Comparison of ENCODE assay signal across 17 mouse cellular contexts in genomic region chr11:44906456-44906855, GRCm38 (mm10).
DNase-seq lines count a peak whose midpoint lies in the region; ATAC-seq and TF ChIP-seq lines count a peak whose summit lies in the region.
"Had no signal": no experiment of that assay in that cellular context is flagged by ENCODE, and none has a peak within 500 bp of the region (broad histone marks: within the 10 kb centered on the region; RNA-seq: fewer than 3 reads in every experiment).

No protein-coding gene starts in this region.

- H3K27ac ChIP-seq in brown adipose tissue, adult 24 weeks (replicated peaks; ENCODE audit: low read depth, low read length): 0 out of 2 replicates have a peak overlapping the region, but pooled peaks have one; percentile 13
- no peak overlapping the region for H3K27ac ChIP-seq in kidney, postnatal 0 days
- no peak overlapping the region for H3K27ac ChIP-seq in midbrain, postnatal 0 days (ENCODE audit: low read depth, low read length)
- H3K27ac ChIP-seq: hindbrain, embryonic 12.5 days; intestine, embryonic 15.5 days; limb, embryonic 13.5 days; midbrain, embryonic 13.5 days had no signal

- no peaks in the 10 kb centered on the region for H3K36me3 ChIP-seq in kidney, postnatal 0 days (ENCODE audit: insufficient read depth, low read length)
- H3K36me3 ChIP-seq in midbrain, postnatal 0 days (ENCODE audit: insufficient read depth, low read length): no peaks in the 10 kb centered on the region
- H3K36me3 ChIP-seq: intestine, embryonic 15.5 days; midbrain, embryonic 13.5 days had no signal

- no peaks in the 10 kb centered on the region for H3K27me3 ChIP-seq in kidney, postnatal 0 days (ENCODE audit: insufficient read depth, low read length)
- H3K27me3 ChIP-seq in midbrain, postnatal 0 days (ENCODE audit: insufficient read depth, low read length): no peaks in the 10 kb centered on the region
- H3K27me3 ChIP-seq: hindbrain, embryonic 12.5 days; intestine, embryonic 15.5 days; limb, embryonic 13.5 days had no signal

- no peak for TF ChIP-seq CTCF in kidney, postnatal 0 days (IDR thresholded peaks at IDR 0.05; ENCODE audit: low read depth)
- TF ChIP-seq CTCF in midbrain, postnatal 0 days (IDR thresholded peaks at IDR 0.05): no peak

- ATAC-seq in kidney, postnatal 0 days (replicated peaks; ENCODE audit: low FRiP score, low read depth): no peak
- no peak for ATAC-seq in midbrain, postnatal 0 days (ENCODE audit: low FRiP score)
- ATAC-seq: forebrain, embryonic 16.5 days; intestine, embryonic 15.5 days; liver, postnatal 0 days; midbrain, embryonic 13.5 days had no signal

- H3K9ac ChIP-seq in kidney, postnatal 0 days (ENCODE audit: low read depth, low read length): no peak overlapping the region
- no peak overlapping the region for H3K9ac ChIP-seq in midbrain, postnatal 0 days (replicated peaks; ENCODE audit: low read length, poor library complexity, severe bottlenecking)
- H3K9ac ChIP-seq: hindbrain, embryonic 12.5 days; intestine, embryonic 15.5 days; limb, embryonic 13.5 days; liver, postnatal 0 days; midbrain, embryonic 13.5 days had no signal

- no peak overlapping the region for H3K4me2 ChIP-seq in kidney, postnatal 0 days (ENCODE audit: low read length)
- H3K4me2 ChIP-seq in midbrain, postnatal 0 days (ENCODE audit: low read depth, low read length, poor library complexity, severe bottlenecking): no peak overlapping the region
- H3K4me2 ChIP-seq: hindbrain, embryonic 12.5 days; intestine, embryonic 15.5 days; limb, embryonic 13.5 days; midbrain, embryonic 13.5 days had no signal

- H3K4me1 ChIP-seq in brown adipose tissue, adult 24 weeks (ENCODE audit: control insufficient read depth, insufficient read depth, insufficient read length, low read length): peaks cover 5% of the 10 kb centered on the region; the same call in 1 of the 2 replicates
- H3K4me1 ChIP-seq in kidney, postnatal 0 days (replicated peaks; ENCODE audit: insufficient read depth, low read length): no peaks in the 10 kb centered on the region; the same call in 1 of the 2 replicates
- H3K4me1 ChIP-seq in midbrain, postnatal 0 days (ENCODE audit: insufficient read depth, low read length): no peaks in the 10 kb centered on the region

- peak; percentile 78 for DNase-seq in heart, adult 8-10 months (ENCODE audit: low spot score)
- no peak for DNase-seq in heart, postnatal 4 days
- DNase-seq in adipocyte (ENCODE audit: low spot score): peak; percentile 95
- peak; percentile 72 for DNase-seq in kidney, postnatal 0 days (ENCODE audit: low spot score)
- no peak for DNase-seq in embryo, embryonic 10 days (ENCODE audit: low spot score)
- DNase-seq in midbrain, postnatal 0 days (ENCODE audit: low spot score): no peak
- DNase-seq: adrenal gland, postnatal 25 days; cerebellum, adult 9-11 months; liver, postnatal 0 days; right cerebral cortex, postnatal 25 days had no signal

- H3K9me3 ChIP-seq in kidney, postnatal 0 days (replicated peaks; ENCODE audit: low read length): no peaks in the 10 kb centered on the region
- no peaks in the 10 kb centered on the region for H3K9me3 ChIP-seq in midbrain, postnatal 0 days (ENCODE audit: low read length)
- H3K9me3 ChIP-seq: hindbrain, embryonic 12.5 days; intestine, embryonic 15.5 days; limb, embryonic 13.5 days; midbrain, embryonic 13.5 days had no signal

- 60% methylated on average over 5 of the region's 5 CpGs for WGBS in kidney, postnatal 0 days
- 74% methylated on average over 5 of the region's 5 CpGs for WGBS in midbrain, postnatal 0 days

- H3K4me3 ChIP-seq in brown adipose tissue, adult 24 weeks (ENCODE audit: insufficient read depth, low read depth, low read length): no peak overlapping the region
- no peak overlapping the region for H3K4me3 ChIP-seq in kidney, postnatal 0 days (replicated peaks; ENCODE audit: low read depth, low read length)
- no peak overlapping the region for H3K4me3 ChIP-seq in midbrain, postnatal 0 days (ENCODE audit: low read depth, low read length)
- H3K4me3 ChIP-seq: erythroblast, embryonic 14.5 days; hindbrain, embryonic 12.5 days; intestine, embryonic 15.5 days; limb, embryonic 13.5 days; midbrain, embryonic 13.5 days had no signal

Comparison
In these comparisons a context has a peak if more than half of its experiments do, and no peak if none do; other contexts are left out.
1. DNase-seq: peak in heart, adult 8-10 months (single experiment), adipocyte (single experiment) and kidney, postnatal 0 days (single experiment); none in heart, postnatal 4 days (single experiment), embryo, embryonic 10 days (single experiment) and midbrain, postnatal 0 days (single experiment).